ENCODE assay signal across 14 mouse cellular contexts in genomic region chr14:54747942-54748917, GRCm38 (mm10). TPM values are rescaled to one million over a fixed set of nuclear protein-coding genes. Genes with fewer than 3 reads are reported as not detected.
A peak's percentile ranks its signal among the peaks of the same experiment; 100 is the strongest.
DNase-seq lines count a peak whose midpoint lies in the region; ATAC-seq and TF ChIP-seq lines count a peak whose summit lies in the region.
"Had no signal": no experiment of that assay in that cellular context is flagged by ENCODE, and none has a peak within 500 bp of the region (broad histone marks: within the 10 kb centered on the region; RNA-seq: fewer than 3 reads in every experiment).

No protein-coding gene starts in this region.

- no peaks in the 10 kb centered on the region for H3K27me3 ChIP-seq in heart, embryonic 10.5 days (ENCODE audit: insufficient read depth, poor library complexity, severe bottlenecking)
- H3K27me3 ChIP-seq in stomach, postnatal 0 days (ENCODE audit: control insufficient read depth, insufficient read depth, low read length) = no peaks in the 10 kb centered on the region
- H3K27me3 ChIP-seq: heart, embryonic 13.5 days; limb, embryonic 15.5 days; midbrain, embryonic 12.5 days had no signal

- H3K9ac ChIP-seq in stomach, postnatal 0 days (ENCODE audit: low read length) = no peak overlapping the region
- H3K9ac ChIP-seq: heart, embryonic 13.5 days; limb, embryonic 15.5 days; midbrain, embryonic 12.5 days had no signal

- no peak overlapping the region for H3K27ac ChIP-seq in heart, embryonic 10.5 days
- no peak overlapping the region for H3K27ac ChIP-seq in stomach, postnatal 0 days (replicated peaks)
- H3K27ac ChIP-seq: heart, embryonic 13.5 days; limb, embryonic 15.5 days; midbrain, embryonic 12.5 days had no signal

- H3K4me2 ChIP-seq in stomach, postnatal 0 days (replicated peaks; ENCODE audit: low read depth) = no peak overlapping the region
- H3K4me2 ChIP-seq: heart, embryonic 13.5 days; limb, embryonic 15.5 days; midbrain, embryonic 12.5 days had no signal

- TF ChIP-seq CTCF in stomach, postnatal 0 days (IDR thresholded peaks at IDR 0.05; ENCODE audit: low read depth) = no peak

- ATAC-seq in erythroid progenitor cell, adult 5-6 weeks (replicated peaks; ENCODE audit: low FRiP score, poor library complexity, severe bottlenecking) = peak; percentile 28; the same call in 1 of the 2 replicates
- ATAC-seq in stomach, postnatal 0 days (ENCODE audit: low FRiP score, low TSS enrichment) = peak; percentile 73

- no peak for TF ChIP-seq EP300 in stomach, postnatal 0 days (optimal IDR thresholded peaks at IDR 0.05)

- H3K36me3 ChIP-seq in heart, embryonic 10.5 days = no peaks in the 10 kb centered on the region
- H3K36me3 ChIP-seq in stomach, postnatal 0 days (ENCODE audit: control insufficient read depth, insufficient read depth, low read length) = no peaks in the 10 kb centered on the region
- H3K36me3 ChIP-seq: heart, embryonic 13.5 days; limb, embryonic 15.5 days; midbrain, embryonic 12.5 days had no signal

- H3K4me1 ChIP-seq in heart, embryonic 10.5 days = peaks cover 16% of the 10 kb centered on the region
- H3K4me1 ChIP-seq in stomach, postnatal 0 days (replicated peaks; ENCODE audit: control insufficient read depth, insufficient read depth) = 0 out of 2 replicates have a peak, but pooled peaks cover 2% of the 10 kb centered on the region
- H3K4me1 ChIP-seq: limb, embryonic 15.5 days; midbrain, embryonic 12.5 days had no signal

- no peak overlapping the region for H3K4me3 ChIP-seq in heart, embryonic 10.5 days
- no peak overlapping the region for H3K4me3 ChIP-seq in stomach, postnatal 0 days (ENCODE audit: low read depth, low read length)
- H3K4me3 ChIP-seq: heart, embryonic 13.5 days; limb, embryonic 15.5 days; midbrain, embryonic 12.5 days had no signal

- 72% methylated on average over 16 of the region's 16 CpGs for WGBS in heart, embryonic 10.5 days
- WGBS in stomach, postnatal 0 days = 67% methylated on average over 16 of the region's 16 CpGs

- no peaks in the 10 kb centered on the region for H3K9me3 ChIP-seq in heart, embryonic 10.5 days
- no peaks in the 10 kb centered on the region for H3K9me3 ChIP-seq in stomach, postnatal 0 days (ENCODE audit: control insufficient read depth, low read length)
- H3K9me3 ChIP-seq: heart, embryonic 13.5 days; limb, embryonic 15.5 days; midbrain, embryonic 12.5 days had no signal

- intact Hi-C loops in left cerebral cortex, postnatal 4 days (cut with DNase I) = no loop called here

- peak; percentile 98 for DNase-seq in heart, adult 11 months
- no peak for DNase-seq in heart, embryonic 10.5 days (ENCODE audit: low spot score)
- peak; percentile 29 for DNase-seq in urinary bladder, adult 2 months (ENCODE audit: low spot score)
- DNase-seq in urinary bladder, postnatal 4 days (ENCODE audit: low spot score in 2 of 2) = no peak
- DNase-seq in stomach, postnatal 0 days (ENCODE audit: low spot score) = peak; percentile 29
- no peak for DNase-seq in thymus, postnatal 25 days
- DNase-seq in left cerebral cortex, postnatal 4 days = no peak

RNA-seq across cellular contexts. Expression of gene Slc7a8, which starts 33.5 kb away (rescaled TPM):
- polyA plus RNA-seq in heart, embryonic 10.5 days (2016; fragmentation: Nextera tagmentation; extraction: Ambion mirVana) = 2.4 and 2.7 TPM in 2 replicates
- 20.0 and 27.4 TPM in 2 replicates for polyA plus RNA-seq in urinary bladder, adult 2 months (2012; rRNA removed)
- 7.1 and 11.9 TPM in 2 replicates for total RNA-seq in erythroid progenitor cell, adult 5-6 weeks (2015; ENCODE audit: low replicate concordance)
- total RNA-seq in erythroid progenitor cell, adult 5-6 weeks (2017; ENCODE audit: low replicate concordance) = 2.6 and 3.0 TPM in 2 replicates
- 3.1 and 4.2 TPM in 2 replicates for polyA plus RNA-seq in stomach, postnatal 0 days (2015; fragmentation: Nextera tagmentation; extraction: Ambion mirVana)
- total RNA-seq in left cerebral cortex, postnatal 4 days (2021) = 10 to 100 TPM; 33.7 to 36.5 TPM
- polyA plus RNA-seq: C2C12 had no signal

RNA-seq across cellular contexts. Expression of gene Cebpe, which starts 36.3 kb away (rescaled TPM):
- polyA plus RNA-seq in heart, embryonic 10.5 days (2016; fragmentation: Nextera tagmentation; extraction: Ambion mirVana) = not detected in 2 replicates
- polyA plus RNA-seq in urinary bladder, adult 2 months (2012; rRNA removed) = 0.40 and 0.47 TPM in 2 replicates
- total RNA-seq in erythroid progenitor cell, adult 5-6 weeks (2015; ENCODE audit: low replicate concordance) = 14.7 and 25.9 TPM in 2 replicates
- total RNA-seq in erythroid progenitor cell, adult 5-6 weeks (2017; ENCODE audit: low replicate concordance) = 9.4 and 12.4 TPM in 2 replicates
- 0.10 TPM in 1 of 2 replicates, not detected in the other for polyA plus RNA-seq in stomach, postnatal 0 days (2015; fragmentation: Nextera tagmentation; extraction: Ambion mirVana)
- not detected for total RNA-seq in left cerebral cortex, postnatal 4 days (2021)
- polyA plus RNA-seq: C2C12; heart, embryonic 13.5 days; stomach, embryonic 14.5 days had no signal

RNA-seq across cellular contexts. Expression of gene Gm29776, which starts 49.6 kb away (rescaled TPM):
- 0.10 and 0.38 TPM in 2 replicates for polyA plus RNA-seq in heart, embryonic 10.5 days (2016; fragmentation: Nextera tagmentation; extraction: Ambion mirVana)
- 0.06 and 0.14 TPM in 2 replicates for polyA plus RNA-seq in urinary bladder, adult 2 months (2012; rRNA removed)
- not detected in 2 replicates for total RNA-seq in erythroid progenitor cell, adult 5-6 weeks (2015; ENCODE audit: low replicate concordance)
- total RNA-seq in erythroid progenitor cell, adult 5-6 weeks (2017; ENCODE audit: low replicate concordance) = not detected in 2 replicates
- 0.08 and 0.11 TPM in 2 replicates for polyA plus RNA-seq in stomach, postnatal 0 days (2015; fragmentation: Nextera tagmentation; extraction: Ambion mirVana)
- total RNA-seq in left cerebral cortex, postnatal 4 days (2021) = not detected
- polyA plus RNA-seq: C2C12; large intestine, adult 2 months had no signal

Comparison
In these comparisons a context has a peak if more than half of its experiments do, and no peak if none do; other contexts are left out.
1. DNase-seq: peak in heart, adult 11 months (single experiment), urinary bladder, adult 2 months (single experiment) and stomach, postnatal 0 days (single experiment); none in heart, embryonic 10.5 days (single experiment), urinary bladder, postnatal 4 days (0 of 2), thymus, postnatal 25 days (single experiment) and left cerebral cortex, postnatal 4 days (single experiment).